In genomic region chr3:146443380-146443779, GRCm38 (mm10) we compare ENCODE assay signal across 24 mouse cellular contexts. TPM values are rescaled to one million over a fixed set of nuclear protein-coding genes. Genes with fewer than 3 reads are reported as not detected.
DNase-seq lines count a peak whose midpoint lies in the region; ATAC-seq and TF ChIP-seq lines count a peak whose summit lies in the region.
"Had no signal": no experiment of that assay in that cellular context is flagged by ENCODE, and none has a peak within 500 bp of the region (broad histone marks: within the 10 kb centered on the region; RNA-seq: fewer than 3 reads in every experiment).

No protein-coding gene starts in this region.

- peak; percentile 26; the same call in 1 of the 2 replicates for ATAC-seq in liver, embryonic 14.5 days (ENCODE audit: insufficient read depth)
- peak; percentile 79 for ATAC-seq in intestine, postnatal 0 days
- peak; percentile 87 for ATAC-seq in kidney, postnatal 0 days (replicated peaks; ENCODE audit: low FRiP score, low read depth)
- ATAC-seq in liver, embryonic 16.5 days (ENCODE audit: low read depth) = peak; percentile 49
- no peak for ATAC-seq in hindbrain, embryonic 11.5 days (ENCODE audit: low FRiP score)
- no peak for ATAC-seq in megakaryocyte-erythroid progenitor cell, adult 5-6 weeks (replicated peaks; ENCODE audit: low FRiP score, low TSS enrichment, poor library complexity, severe bottlenecking)
- ATAC-seq in midbrain, embryonic 16.5 days = no peak
- ATAC-seq: hindbrain, embryonic 16.5 days had no signal

- no peaks in the 10 kb centered on the region; a peak in 1 of 4 replicates for H3K4me1 ChIP-seq in liver, embryonic 14.5 days (replicated peaks; ENCODE audit: control insufficient read depth in 2 of 2, insufficient read depth in 2 of 2, low read length in 1 of 2)
- no peaks in the 10 kb centered on the region for H3K4me1 ChIP-seq in intestine, postnatal 0 days (replicated peaks; ENCODE audit: control insufficient read depth, insufficient read depth, low read length)
- no peaks in the 10 kb centered on the region for H3K4me1 ChIP-seq in kidney, postnatal 0 days (replicated peaks; ENCODE audit: insufficient read depth, low read length)
- peaks cover 5% of the 10 kb centered on the region for H3K4me1 ChIP-seq in liver, embryonic 16.5 days (ENCODE audit: control insufficient read depth, low read depth, low read length)
- no peaks in the 10 kb centered on the region for H3K4me1 ChIP-seq in hindbrain, embryonic 11.5 days (replicated peaks; ENCODE audit: control insufficient read depth, insufficient read depth, low read length)
- H3K4me1 ChIP-seq in midbrain, embryonic 16.5 days (ENCODE audit: control insufficient read depth, insufficient read depth, low read length) = no peaks in the 10 kb centered on the region
- H3K4me1 ChIP-seq: embryonic facial prominence, embryonic 12.5 days; forebrain, embryonic 12.5 days; neural tube, embryonic 13.5 days had no signal

- H3K27me3 ChIP-seq in liver, embryonic 14.5 days (ENCODE audit: control insufficient read depth, insufficient read depth, low read length) = no peaks in the 10 kb centered on the region
- H3K27me3 ChIP-seq in intestine, postnatal 0 days (replicated peaks; ENCODE audit: control insufficient read depth, insufficient read depth, low read length) = no peaks in the 10 kb centered on the region
- no peaks in the 10 kb centered on the region for H3K27me3 ChIP-seq in kidney, postnatal 0 days (ENCODE audit: insufficient read depth, low read length)
- H3K27me3 ChIP-seq in liver, embryonic 16.5 days (ENCODE audit: control insufficient read depth, insufficient read depth, low read depth, low read length) = no peaks in the 10 kb centered on the region
- no peaks in the 10 kb centered on the region for H3K27me3 ChIP-seq in hindbrain, embryonic 11.5 days (ENCODE audit: control insufficient read depth, insufficient read depth, low read length)
- no peaks in the 10 kb centered on the region for H3K27me3 ChIP-seq in midbrain, embryonic 16.5 days (ENCODE audit: control insufficient read depth, insufficient read depth, low read depth, low read length)
- H3K27me3 ChIP-seq: CH12.LX; embryonic facial prominence, embryonic 12.5 days; forebrain, embryonic 12.5 days; megakaryocyte, embryonic 14.5 days; neural tube, embryonic 13.5 days had no signal

- no peak for TF ChIP-seq EP300 in liver, embryonic 14.5 days (IDR thresholded peaks at IDR 0.05; ENCODE audit: low read depth)

- H3K4me3 ChIP-seq in liver, embryonic 14.5 days (ENCODE audit: insufficient read depth in 1 of 2, low read depth in 2 of 2, low read length in 2 of 2) = no peak overlapping the region
- H3K4me3 ChIP-seq in intestine, postnatal 0 days (ENCODE audit: low read depth, low read length) = no peak overlapping the region
- no peak overlapping the region for H3K4me3 ChIP-seq in kidney, postnatal 0 days (replicated peaks; ENCODE audit: low read depth, low read length)
- H3K4me3 ChIP-seq in liver, embryonic 16.5 days (ENCODE audit: low read depth, low read length) = no peak overlapping the region
- no peak overlapping the region for H3K4me3 ChIP-seq in hindbrain, embryonic 11.5 days (ENCODE audit: low read depth, low read length)
- H3K4me3 ChIP-seq in midbrain, embryonic 16.5 days (ENCODE audit: low read depth, low read length) = no peak overlapping the region
- H3K4me3 ChIP-seq: embryonic facial prominence, embryonic 12.5 days; forebrain, embryonic 12.5 days; heart, embryonic 10.5 days; megakaryocyte, embryonic 14.5 days; myocyte; neural tube, embryonic 13.5 days had no signal

- no peak for DNase-seq in liver, embryonic 14.5 days (ENCODE audit: low read depth in 3 of 3, low spot score in 3 of 3)
- DNase-seq in liver = no peak
- no peak for DNase-seq in kidney, postnatal 0 days (ENCODE audit: low spot score)
- DNase-seq in hindbrain, embryonic 11.5 days (ENCODE audit: low spot score) = no peak
- DNase-seq: adrenal gland, adult 8-10 months; B cell, adult 2 months; cerebellum, adult 18-20 months; cerebellum, postnatal 25 days; heart, postnatal 4 days; lung, adult 2 months; lung, postnatal 36 days; midbrain, embryonic 14.5 days had no signal

- H3K9ac ChIP-seq in liver, embryonic 14.5 days (replicated peaks) = no peak overlapping the region
- H3K9ac ChIP-seq in intestine, postnatal 0 days (ENCODE audit: low read depth, low read length) = no peak overlapping the region
- H3K9ac ChIP-seq in kidney, postnatal 0 days (ENCODE audit: low read depth, low read length) = no peak overlapping the region
- H3K9ac ChIP-seq in liver, embryonic 16.5 days (ENCODE audit: low read depth, low read length) = no peak overlapping the region
- no peak overlapping the region for H3K9ac ChIP-seq in hindbrain, embryonic 11.5 days (ENCODE audit: low read depth, low read length)
- H3K9ac ChIP-seq in midbrain, embryonic 16.5 days (ENCODE audit: low read depth, low read length) = no peak overlapping the region
- H3K9ac ChIP-seq: embryonic facial prominence, embryonic 12.5 days; forebrain, embryonic 12.5 days; neural tube, embryonic 13.5 days had no signal

- no peak for TF ChIP-seq CTCF in liver, embryonic 14.5 days (IDR thresholded peaks at IDR 0.05; ENCODE audit: low read depth)
- TF ChIP-seq CTCF in intestine, postnatal 0 days (IDR thresholded peaks at IDR 0.05; ENCODE audit: low read depth) = no peak
- no peak for TF ChIP-seq CTCF in kidney, postnatal 0 days (IDR thresholded peaks at IDR 0.05; ENCODE audit: low read depth)

- no peak overlapping the region for H3K4me2 ChIP-seq in liver, embryonic 14.5 days (ENCODE audit: low read depth)
- no peak overlapping the region for H3K4me2 ChIP-seq in intestine, postnatal 0 days (replicated peaks; ENCODE audit: low read depth)
- no peak overlapping the region for H3K4me2 ChIP-seq in kidney, postnatal 0 days (ENCODE audit: low read length)
- no peak overlapping the region for H3K4me2 ChIP-seq in liver, embryonic 16.5 days (ENCODE audit: low read depth, low read length)
- H3K4me2 ChIP-seq in hindbrain, embryonic 11.5 days (replicated peaks; ENCODE audit: low read depth, low read length) = no peak overlapping the region
- H3K4me2 ChIP-seq in midbrain, embryonic 16.5 days (ENCODE audit: low read length) = no peak overlapping the region
- H3K4me2 ChIP-seq: embryonic facial prominence, embryonic 12.5 days; forebrain, embryonic 12.5 days; neural tube, embryonic 13.5 days had no signal

- H3K9me3 ChIP-seq in liver, embryonic 14.5 days (ENCODE audit: control insufficient read depth, low read length) = no peaks in the 10 kb centered on the region
- H3K9me3 ChIP-seq in intestine, postnatal 0 days (ENCODE audit: control insufficient read depth) = no peaks in the 10 kb centered on the region
- no peaks in the 10 kb centered on the region for H3K9me3 ChIP-seq in kidney, postnatal 0 days (replicated peaks; ENCODE audit: low read length)
- no peaks in the 10 kb centered on the region for H3K9me3 ChIP-seq in liver, embryonic 16.5 days (replicated peaks; ENCODE audit: control insufficient read depth, low read length)
- no peaks in the 10 kb centered on the region for H3K9me3 ChIP-seq in hindbrain, embryonic 11.5 days (ENCODE audit: control insufficient read depth, low read length)
- no peaks in the 10 kb centered on the region for H3K9me3 ChIP-seq in midbrain, embryonic 16.5 days (replicated peaks; ENCODE audit: control insufficient read depth, low read length, poor library complexity, severe bottlenecking)
- H3K9me3 ChIP-seq: embryonic facial prominence, embryonic 12.5 days; heart, embryonic 10.5 days; neural tube, embryonic 13.5 days had no signal

- no peak overlapping the region for H3K27ac ChIP-seq in liver, embryonic 14.5 days
- H3K27ac ChIP-seq in intestine, postnatal 0 days (ENCODE audit: low read depth, low read length) = peak overlapping the region; percentile 35
- peak overlapping the region; percentile 60; the same call in 1 of the 2 replicates for H3K27ac ChIP-seq in kidney, postnatal 0 days
- no peak overlapping the region for H3K27ac ChIP-seq in liver, embryonic 16.5 days (ENCODE audit: low read length)
- H3K27ac ChIP-seq in hindbrain, embryonic 11.5 days (ENCODE audit: low read depth, low read length) = no peak overlapping the region
- H3K27ac ChIP-seq in midbrain, embryonic 16.5 days (ENCODE audit: low read length) = no peak overlapping the region
- H3K27ac ChIP-seq: embryonic facial prominence, embryonic 12.5 days; forebrain, embryonic 12.5 days; heart, embryonic 10.5 days; neural tube, embryonic 13.5 days had no signal

- peaks cover 51% of the 10 kb centered on the region for H3K36me3 ChIP-seq in liver, embryonic 14.5 days (replicated peaks; ENCODE audit: control insufficient read depth, insufficient read depth, low read depth)
- peaks cover 7% of the 10 kb centered on the region; the same call in 1 of the 2 replicates for H3K36me3 ChIP-seq in intestine, postnatal 0 days (ENCODE audit: control insufficient read depth, insufficient read depth)
- 0 out of 2 replicates have a peak, but pooled peaks cover 3% of the 10 kb centered on the region for H3K36me3 ChIP-seq in kidney, postnatal 0 days (ENCODE audit: insufficient read depth, low read length)
- H3K36me3 ChIP-seq in liver, embryonic 16.5 days (ENCODE audit: control insufficient read depth, insufficient read depth) = peaks cover 41% of the 10 kb centered on the region
- no peaks in the 10 kb centered on the region for H3K36me3 ChIP-seq in hindbrain, embryonic 11.5 days (ENCODE audit: control insufficient read depth, insufficient read depth, low read length)
- peaks cover 5% of the 10 kb centered on the region; the same call in 1 of the 2 replicates for H3K36me3 ChIP-seq in midbrain, embryonic 16.5 days (ENCODE audit: control insufficient read depth, insufficient read depth, low read length)

- 88% methylated on average over 7 of the region's 7 CpGs for WGBS in liver, embryonic 14.5 days (ENCODE audit: insufficient replicate concordance)
- WGBS in intestine, postnatal 0 days = 52% methylated on average over 7 of the region's 7 CpGs
- WGBS in kidney, postnatal 0 days = 82% methylated on average over 7 of the region's 7 CpGs
- WGBS in liver, embryonic 16.5 days (ENCODE audit: insufficient replicate concordance) = 87% methylated on average over 7 of the region's 7 CpGs
- WGBS in hindbrain, embryonic 11.5 days = 92% methylated on average over 7 of the region's 7 CpGs
- 86% methylated on average over 7 of the region's 7 CpGs for WGBS in midbrain, embryonic 16.5 days

RNA-seq across cellular contexts. Expression of gene Ctbs, which starts 6.2 kb away (rescaled TPM):
- polyA plus RNA-seq in liver, embryonic 14.5 days (2012; rRNA removed) = 1.3 and 1.7 TPM in 2 replicates
- 5.2 and 5.4 TPM in 2 replicates for polyA plus RNA-seq in liver, embryonic 14.5 days (2014; fragmentation: Nextera tagmentation; extraction: Ambion mirVana)
- polyA plus RNA-seq in intestine, postnatal 0 days (2015; fragmentation: Nextera tagmentation; extraction: Ambion mirVana) = 8.1 and 8.3 TPM in 2 replicates
- 17.8 and 19.0 TPM in 2 replicates for polyA plus RNA-seq in kidney, postnatal 0 days (2015; fragmentation: Nextera tagmentation; extraction: Ambion mirVana)
- polyA plus RNA-seq in liver, embryonic 16.5 days (2015; fragmentation: Nextera tagmentation; extraction: Ambion mirVana) = 6.2 and 7.2 TPM in 2 replicates
- polyA plus RNA-seq in hindbrain, embryonic 11.5 days (2014; fragmentation: Nextera tagmentation; extraction: Ambion mirVana) = 6.7 and 8.8 TPM in 2 replicates
- total RNA-seq in megakaryocyte-erythroid progenitor cell, adult 5-6 weeks (2014; fragmentation: Nextera tagmentation) = 2.9 and 5.0 TPM in 2 replicates
- 7.0 and 13.1 TPM in 2 replicates for total RNA-seq in megakaryocyte-erythroid progenitor cell, adult 5-6 weeks (2017)
- polyA plus RNA-seq in midbrain, embryonic 16.5 days (2015; fragmentation: Nextera tagmentation; extraction: Ambion mirVana) = 4.3 and 4.4 TPM in 2 replicates

RNA-seq across cellular contexts. Expression of gene Ssx2ip, which starts 38.9 kb away (rescaled TPM):
- 22.7 and 34.9 TPM in 2 replicates for polyA plus RNA-seq in liver, embryonic 14.5 days (2012; rRNA removed)
- 96.2 and 118 TPM in 2 replicates for polyA plus RNA-seq in liver, embryonic 14.5 days (2014; fragmentation: Nextera tagmentation; extraction: Ambion mirVana)
- polyA plus RNA-seq in intestine, postnatal 0 days (2015; fragmentation: Nextera tagmentation; extraction: Ambion mirVana) = 31.1 TPM in 2 replicates
- 20.0 and 20.5 TPM in 2 replicates for polyA plus RNA-seq in kidney, postnatal 0 days (2015; fragmentation: Nextera tagmentation; extraction: Ambion mirVana)
- polyA plus RNA-seq in liver, embryonic 16.5 days (2015; fragmentation: Nextera tagmentation; extraction: Ambion mirVana) = 60.7 and 67.5 TPM in 2 replicates
- polyA plus RNA-seq in hindbrain, embryonic 11.5 days (2014; fragmentation: Nextera tagmentation; extraction: Ambion mirVana) = 25.1 and 28.0 TPM in 2 replicates
- 45.3 and 50.0 TPM in 2 replicates for total RNA-seq in megakaryocyte-erythroid progenitor cell, adult 5-6 weeks (2014; fragmentation: Nextera tagmentation)
- 69.2 and 73.8 TPM in 2 replicates for total RNA-seq in megakaryocyte-erythroid progenitor cell, adult 5-6 weeks (2017)
- polyA plus RNA-seq in midbrain, embryonic 16.5 days (2015; fragmentation: Nextera tagmentation; extraction: Ambion mirVana) = 18.0 and 18.2 TPM in 2 replicates

RNA-seq across cellular contexts. Expression of gene Spata1, which starts 56.2 kb away (rescaled TPM):
- 0.30 and 0.93 TPM in 2 replicates for polyA plus RNA-seq in liver, embryonic 14.5 days (2012; rRNA removed)
- 0.32 and 0.65 TPM in 2 replicates for polyA plus RNA-seq in liver, embryonic 14.5 days (2014; fragmentation: Nextera tagmentation; extraction: Ambion mirVana)
- 1.3 and 1.9 TPM in 2 replicates for polyA plus RNA-seq in intestine, postnatal 0 days (2015; fragmentation: Nextera tagmentation; extraction: Ambion mirVana)
- 4.5 and 5.0 TPM in 2 replicates for polyA plus RNA-seq in kidney, postnatal 0 days (2015; fragmentation: Nextera tagmentation; extraction: Ambion mirVana)
- 1.0 and 1.1 TPM in 2 replicates for polyA plus RNA-seq in liver, embryonic 16.5 days (2015; fragmentation: Nextera tagmentation; extraction: Ambion mirVana)
- polyA plus RNA-seq in hindbrain, embryonic 11.5 days (2014; fragmentation: Nextera tagmentation; extraction: Ambion mirVana) = 6.9 and 7.4 TPM in 2 replicates
- total RNA-seq in megakaryocyte-erythroid progenitor cell, adult 5-6 weeks (2014; fragmentation: Nextera tagmentation) = 6.9 and 7.8 TPM in 2 replicates
- 4.7 and 32.3 TPM in 2 replicates for total RNA-seq in megakaryocyte-erythroid progenitor cell, adult 5-6 weeks (2017)
- polyA plus RNA-seq in midbrain, embryonic 16.5 days (2015; fragmentation: Nextera tagmentation; extraction: Ambion mirVana) = 4.6 TPM in 2 replicates

RNA-seq across cellular contexts. Expression of gene Gng5, which starts 56.2 kb away (rescaled TPM):
- polyA plus RNA-seq in liver, embryonic 14.5 days (2012; rRNA removed) = 115 and 136 TPM in 2 replicates
- polyA plus RNA-seq in liver, embryonic 14.5 days (2014; fragmentation: Nextera tagmentation; extraction: Ambion mirVana) = 559 and 595 TPM in 2 replicates
- 1,062 and 1,144 TPM in 2 replicates for polyA plus RNA-seq in intestine, postnatal 0 days (2015; fragmentation: Nextera tagmentation; extraction: Ambion mirVana)
- 1,152 and 1,249 TPM in 2 replicates for polyA plus RNA-seq in kidney, postnatal 0 days (2015; fragmentation: Nextera tagmentation; extraction: Ambion mirVana)
- 573 and 596 TPM in 2 replicates for polyA plus RNA-seq in liver, embryonic 16.5 days (2015; fragmentation: Nextera tagmentation; extraction: Ambion mirVana)
- 1,010 and 1,042 TPM in 2 replicates for polyA plus RNA-seq in hindbrain, embryonic 11.5 days (2014; fragmentation: Nextera tagmentation; extraction: Ambion mirVana)
- total RNA-seq in megakaryocyte-erythroid progenitor cell, adult 5-6 weeks (2014; fragmentation: Nextera tagmentation) = 208 and 251 TPM in 2 replicates
- total RNA-seq in megakaryocyte-erythroid progenitor cell, adult 5-6 weeks (2017) = 69.8 and 110 TPM in 2 replicates
- 256 and 276 TPM in 2 replicates for polyA plus RNA-seq in midbrain, embryonic 16.5 days (2015; fragmentation: Nextera tagmentation; extraction: Ambion mirVana)

Comparison
In these comparisons a context has a peak if more than half of its experiments do, and no peak if none do; other contexts are left out.
1. ATAC-seq: peak in liver, embryonic 14.5 days (single experiment), intestine, postnatal 0 days (single experiment), kidney, postnatal 0 days (single experiment) and liver, embryonic 16.5 days (single experiment); none in hindbrain, embryonic 11.5 days (single experiment), megakaryocyte-erythroid progenitor cell, adult 5-6 weeks (single experiment) and midbrain, embryonic 16.5 days (single experiment).
2. H3K27ac ChIP-seq: peak in intestine, postnatal 0 days (single experiment) and kidney, postnatal 0 days (single experiment); none in liver, embryonic 14.5 days (single experiment), liver, embryonic 16.5 days (single experiment), hindbrain, embryonic 11.5 days (single experiment) and midbrain, embryonic 16.5 days (single experiment).